Mouse (Mus musculus) common myeloid progenitor, adult 5-6 weeks (primary cell): Measurements from ENCODE around the gene Htr5b. TPM values are rescaled to one million over a fixed set of nuclear protein-coding genes. Genes with fewer than 3 reads are reported as not detected.
A peak's percentile ranks its signal among the peaks of the same experiment; 100 is the strongest.

Experiments used
- ATAC-seq: replicated peaks from 2 replicates; pipeline ENCODE4 v1.8.0; 2016; ENCODE audit warnings: low read depth, mild to moderate bottlenecking, moderate TSS enrichment, inconsistent platforms; ENCODE audit not compliant: poor library complexity, severe bottlenecking
- total RNA-seq: library from RNA; stranded (forward); fragments of 200-1000, 187-1606 nt; gene quantifications from 2 replicates; pipeline ENCODE4 v1.2.3, GENCODE M21; 2017

The Htr5b gene
- total RNA-seq, 1 experiment from 2014 or later, result not detected

- ATAC-seq, result no peak
Observed at GRCm38 (mm10) chr1:121497093-121497492, 31.2 kb downstream of the Htr5b start.

GRCm38 (mm10) chr1:121490241-121490640, 38.0 kb downstream of the Htr5b start:
- peak; percentile 99 for ATAC-seq

DNA sequence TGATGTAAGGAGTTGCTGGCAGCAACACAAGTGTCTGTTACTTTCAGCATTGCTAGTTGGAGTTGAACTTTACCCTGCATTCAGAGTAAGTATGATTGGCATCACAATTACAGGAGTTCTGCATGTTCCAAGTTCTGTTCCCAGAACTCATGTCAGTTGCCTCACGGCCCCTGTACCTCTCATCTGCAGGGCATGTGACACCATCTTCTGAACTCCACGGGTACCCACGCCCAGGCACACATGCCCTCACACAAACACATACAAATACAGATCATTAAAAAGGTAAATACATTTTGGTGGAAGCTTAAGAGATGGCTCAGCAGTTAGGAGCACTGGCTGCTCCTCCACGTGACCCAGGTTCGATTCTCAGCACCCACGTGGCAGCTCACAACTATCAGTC, 41.5 kb downstream of the Htr5b start:
- no peak for ATAC-seq

DNA sequence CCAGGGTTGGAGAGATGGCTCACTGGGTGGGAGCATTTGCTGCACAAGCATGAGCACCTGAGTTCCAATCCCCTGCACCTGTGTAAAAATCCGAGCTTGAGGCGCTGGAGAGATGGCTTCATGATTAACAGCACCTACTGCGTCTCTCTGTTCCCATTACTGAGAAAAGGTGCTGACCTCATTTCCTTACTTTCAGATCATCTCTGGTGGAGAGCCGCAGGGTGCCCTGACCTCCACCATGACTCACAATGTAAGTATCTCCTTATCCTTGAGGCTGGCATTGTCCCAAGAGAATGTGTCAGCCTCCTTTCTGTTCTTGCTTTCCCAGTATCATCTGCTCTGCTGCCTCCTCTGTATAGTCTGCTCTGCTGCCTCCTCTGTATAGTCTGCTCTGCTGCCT, 45.2 kb downstream of the Htr5b start:
- ATAC-seq, result no peak

DNA sequence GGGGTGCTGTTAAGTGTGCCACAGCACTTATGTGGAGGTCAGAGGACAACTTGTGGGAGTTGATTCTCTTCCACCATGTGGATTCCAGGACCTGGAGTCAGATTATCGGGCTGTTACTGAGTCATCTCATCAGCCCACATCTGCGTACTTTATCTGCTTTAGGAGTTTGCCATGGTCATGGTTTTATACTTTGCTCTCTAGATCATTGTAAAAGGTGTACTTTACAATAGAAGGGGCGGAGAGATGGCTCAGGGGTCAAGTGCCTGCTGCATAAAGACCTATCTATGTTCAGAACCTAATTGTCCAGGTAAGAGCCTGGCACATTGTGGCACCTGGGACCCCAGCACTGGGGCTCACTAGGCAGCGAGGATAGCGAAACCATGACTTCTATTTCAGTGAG, 48.9 kb downstream of the Htr5b start:
- no peak for ATAC-seq

DNA sequence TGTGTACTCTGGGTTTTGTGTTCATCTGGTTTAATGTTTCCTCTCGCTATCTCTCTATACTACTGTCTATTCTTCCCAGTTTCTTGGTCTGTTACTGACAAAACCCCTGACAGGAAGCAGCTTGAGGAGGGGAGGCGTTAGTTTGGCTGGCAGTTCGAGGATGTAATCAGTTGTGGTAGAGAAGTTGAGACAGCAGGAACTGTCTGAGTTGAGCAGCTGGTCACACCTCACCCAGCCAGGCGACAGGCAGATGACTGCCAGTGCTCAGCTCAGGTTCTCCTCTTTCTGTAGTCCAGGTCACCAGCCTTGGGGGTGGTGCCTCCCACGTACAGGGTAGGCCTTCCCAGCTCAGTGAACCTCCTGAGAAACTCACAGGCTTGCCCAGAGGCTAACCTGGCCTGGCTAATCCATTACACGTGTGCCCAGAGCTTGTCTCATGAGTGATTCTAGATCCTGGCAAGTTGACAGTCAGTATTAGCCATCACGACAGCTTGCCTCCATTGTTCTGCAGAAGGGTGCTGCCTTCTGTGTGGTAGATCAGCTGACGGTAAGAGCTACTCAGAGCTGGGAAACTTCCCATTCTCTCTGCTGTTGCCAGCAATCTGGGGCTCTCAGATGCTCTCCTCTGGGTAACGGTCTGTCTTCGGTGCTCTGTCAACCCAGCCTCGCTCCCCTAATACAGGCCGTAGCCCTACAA, 49.8 kb downstream of the Htr5b start:
- peak; percentile 95 for ATAC-seq

GRCm38 (mm10) chr1:121477716-121478115, 50.5 kb downstream of the Htr5b start:
- ATAC-seq, result no peak

DNA sequence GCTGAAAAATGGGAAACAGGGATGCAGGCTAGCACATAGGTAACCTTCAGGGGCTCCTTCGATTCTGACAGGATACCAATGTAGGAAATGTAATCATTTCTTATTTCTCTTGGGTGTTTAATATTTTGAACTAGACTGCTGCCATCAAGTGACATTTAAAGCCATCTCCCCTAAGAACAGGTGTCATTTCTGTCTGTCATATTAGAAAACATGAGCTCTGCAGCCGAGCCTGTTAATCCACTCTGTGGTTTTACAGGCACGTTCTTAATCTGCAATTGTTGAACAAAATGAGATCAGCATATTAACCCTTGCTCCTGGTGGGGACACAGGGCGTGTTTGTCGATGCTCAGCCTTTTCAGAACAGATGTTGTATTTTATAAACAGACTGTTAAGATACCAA, 56.8 kb downstream of the Htr5b start:
- ATAC-seq, result no peak

GRCm38 (mm10) chr1:121468271-121468670, 60.0 kb downstream of the Htr5b start:
- no peak for ATAC-seq

DNA sequence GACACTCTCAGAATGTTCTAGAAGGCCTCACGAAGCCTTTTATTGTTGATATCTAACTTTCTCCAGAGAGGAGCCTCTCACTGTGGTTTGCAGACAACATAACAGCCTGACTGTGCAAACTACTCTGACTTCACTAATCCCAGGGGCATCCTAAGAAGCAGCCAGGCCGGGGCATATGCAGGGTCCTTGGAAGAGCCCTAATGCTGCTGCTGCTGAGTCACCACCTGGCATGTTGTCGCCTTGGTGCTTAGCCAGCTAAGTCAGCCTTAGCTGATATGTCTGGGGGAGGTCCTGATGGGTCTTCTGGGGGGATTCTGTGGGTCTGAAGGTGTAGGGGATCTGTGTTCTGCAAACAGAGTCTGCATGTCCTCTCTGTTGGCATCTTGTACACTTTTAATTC, 62.0 kb downstream of the Htr5b start:
- ATAC-seq, result no peak

GRCm38 (mm10) chr1:121463806-121464205, 64.5 kb downstream of the Htr5b start:
- no peak for ATAC-seq

DNA sequence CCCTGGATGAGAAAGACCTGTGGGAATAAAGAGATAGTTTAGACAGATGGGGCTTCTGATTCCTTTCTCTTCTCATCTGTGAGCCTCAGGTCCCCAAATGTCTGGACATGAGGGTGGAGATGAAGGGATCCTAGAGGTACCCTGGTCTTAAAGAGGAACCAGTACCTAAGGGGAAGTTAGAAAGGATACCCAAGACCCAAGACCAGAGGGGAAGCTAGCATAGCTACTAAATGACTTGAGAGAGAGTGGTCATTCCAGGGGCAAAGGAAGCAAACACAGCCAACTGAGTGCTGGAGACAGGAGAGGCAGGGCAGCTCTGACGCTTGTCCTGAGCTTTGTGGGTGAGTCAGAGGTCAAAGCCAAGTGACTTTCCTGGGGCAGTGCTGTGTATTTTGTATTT, 65.6 kb downstream of the Htr5b start:
- peak; percentile 48 for ATAC-seq

- ATAC-seq, result peak; percentile 78
Observed at GRCm38 (mm10) chr1:121461895-121462294, 66.4 kb downstream of the Htr5b start.

- no peak for ATAC-seq
Observed at GRCm38 (mm10) chr1:121460077-121460476, 68.2 kb downstream of the Htr5b start.

Other genes starting within 250 kb of the Htr5b start
- 10.6 and 10.7 TPM in 2 replicates for gene Insig2, start 195.9 kb downstream of the Htr5b start, total RNA-seq
- 17.2 and 18.7 TPM in 2 replicates for gene Ccdc93, start 97.4 kb downstream of the Htr5b start, total RNA-seq
- gene Ddx18, start 39.5 kb upstream of the Htr5b start, total RNA-seq, result 110 and 118 TPM in 2 replicates